Mouse (Mus musculus) splenic B cell, adult 2 months (primary cell): ENCODE measurements around the gene Vmn1r91.
"Not testable (repeated sequence)": the region's sequence is repeated elsewhere in the genome, so short reads cannot be mapped to it uniquely, and the experiment has no call there.

Experiments used
- DNase-seq: peaks from one replicate; pipeline ENCODE4 v3.0.0-alpha.2; 2011; ENCODE audit warnings: low read depth, low spot score
- H3K27me3 ChIP-seq: 2 replicates; pipeline ENCODE4 v1.6.1; 2012; ENCODE audit warnings: mild to moderate bottlenecking, low read length, moderate library complexity, mixed read lengths; ENCODE audit not compliant: control insufficient read depth, poor library complexity, insufficient read depth, severe bottlenecking
- H3K36me3 ChIP-seq: 2 replicates; pipeline ENCODE4 v1.6.1; 2012; ENCODE audit warnings: mild to moderate bottlenecking, low read length, moderate library complexity, mixed read lengths; ENCODE audit not compliant: control insufficient read depth, poor library complexity, insufficient read depth, severe bottlenecking

Gene Vmn1r91

DNA sequence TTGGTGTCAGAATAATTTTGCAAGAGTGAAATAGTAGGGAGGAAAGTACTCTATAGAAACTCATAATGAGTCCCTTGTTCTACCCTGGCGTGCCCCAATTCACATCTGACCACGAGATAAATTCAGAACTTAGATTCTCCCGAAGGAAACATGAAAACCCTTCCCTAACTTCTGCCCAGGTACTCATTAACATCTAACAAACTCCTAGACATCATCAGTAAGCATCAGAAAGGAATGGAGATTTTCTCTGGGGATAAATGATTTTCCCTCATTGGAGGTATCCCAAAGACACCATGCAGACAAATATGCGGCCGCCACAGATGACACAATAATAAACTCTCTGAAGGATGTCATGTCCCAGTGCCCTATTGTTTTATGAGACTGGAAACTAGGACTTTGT, at the start of gene Vmn1r91:
TSS of gene Vmn1r91 (plus strand) at position 301 of the 400 bp plus-strand sequence.
- DNase-seq, H3K27me3 ChIP-seq, H3K36me3 ChIP-seq: not testable (repeated sequence)

- not testable (repeated sequence) for H3K36me3 ChIP-seq, DNase-seq, H3K27me3 ChIP-seq
These were observed 35.4 kb upstream of the Vmn1r91 start for GRCm38 (mm10) chr7:20064100-20064499.

- not testable (repeated sequence) for H3K27me3 ChIP-seq, DNase-seq, H3K36me3 ChIP-seq
These were observed 21.4 kb upstream of the Vmn1r91 start for GRCm38 (mm10) chr7:20078118-20078517.

- not testable (repeated sequence) for H3K36me3 ChIP-seq, DNase-seq, H3K27me3 ChIP-seq
These were observed 23.0 kb downstream of the Vmn1r91 start, which contains the start of gene Gm16442 for GRCm38 (mm10) chr7:20122479-20122878. Gm16442 (minus strand) TSS chr7:20122579.

DNA sequence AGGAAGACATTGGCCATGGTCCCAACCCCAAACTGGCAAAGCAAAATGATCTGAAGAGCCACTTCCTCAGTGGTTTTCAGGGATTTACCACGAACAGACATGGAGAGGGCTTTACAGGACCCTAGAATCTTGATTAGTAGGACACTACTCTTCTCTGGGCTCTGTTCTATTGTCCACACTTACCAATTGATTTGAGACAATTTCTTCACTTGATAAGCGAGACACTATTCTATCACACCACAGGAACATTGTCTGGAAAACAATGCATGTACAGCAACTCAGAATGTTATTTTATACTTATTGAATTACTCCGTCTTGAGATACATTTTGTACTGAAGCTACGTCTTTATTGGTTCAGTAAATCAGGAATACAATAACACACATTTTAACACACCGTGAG, 39.5 kb downstream of the Vmn1r91 start, which contains the start of gene Vmn1r93:
TSS of gene Vmn1r93 (minus strand) at position 101 of the 400 bp plus-strand sequence.
- H3K27me3 ChIP-seq, H3K36me3 ChIP-seq, DNase-seq: not testable (repeated sequence)
